Mouse (Mus musculus): ENCODE measurements around the gene Cd48. TPM values are rescaled to one million over a fixed set of nuclear protein-coding genes. Genes with fewer than 3 reads are reported as not detected.
"Not testable (repeated sequence)": the region's sequence is repeated elsewhere in the genome, so short reads cannot be mapped to it uniquely, and the experiment has no call there.

Cd48 gene
- polyA plus RNA-seq, 1 experiment from 2014 or later: 1.7 TPM

- ATAC-seq (ENCODE audit: insufficient number of reproducible peaks, insufficient read depth, low FRiP score, low read depth): no peak
- no peak overlapping the region for H3K27ac ChIP-seq (replicated peaks in 1 of 2; ENCODE audit: control insufficient read depth in 1 of 2, insufficient read depth in 1 of 2, low read depth in 2 of 2, low read length in 2 of 2)
- no peaks in the 10 kb centered on the region for H3K27me3 ChIP-seq (ENCODE audit: control insufficient read depth, insufficient read depth, low read length)
- no peaks in the 10 kb centered on the region for H3K36me3 ChIP-seq (ENCODE audit: control insufficient read depth, insufficient read depth, low read length)
- 19% methylated on average over 6 of the region's 6 CpGs for WGBS
- no peak overlapping the region for H3K4me3 ChIP-seq (ENCODE audit: control insufficient read depth in 1 of 2, insufficient read depth in 1 of 2, low read depth in 1 of 2, low read length in 2 of 2)
- H3K9me3 ChIP-seq (ENCODE audit: control insufficient read depth, low read length): no peaks in the 10 kb centered on the region
- no peak overlapping the region for H3K9ac ChIP-seq (ENCODE audit: low read length)
- H3K4me1 ChIP-seq (ENCODE audit: control insufficient read depth in 2 of 2, insufficient read depth in 2 of 2, low read length in 2 of 2): no peaks in the 10 kb centered on the region
- H3K4me2 ChIP-seq (ENCODE audit: low read length): no peak overlapping the region
These were observed 17.2 kb downstream of the Cd48 start for GRCm38 (mm10) chr1:171698983-171699382.

GRCm38 (mm10) chr1:171713736-171714135, 31.9 kb downstream of the Cd48 start:
- H3K27me3 ChIP-seq (ENCODE audit: control insufficient read depth, insufficient read depth, low read length); H3K4me1 ChIP-seq (ENCODE audit: control insufficient read depth in 2 of 2, insufficient read depth in 2 of 2, low read length in 2 of 2); H3K4me2 ChIP-seq (ENCODE audit: low read length); H3K9ac ChIP-seq (ENCODE audit: low read length); H3K36me3 ChIP-seq (ENCODE audit: control insufficient read depth, insufficient read depth, low read length); H3K9me3 ChIP-seq (ENCODE audit: control insufficient read depth, low read length); H3K27ac ChIP-seq (replicated peaks in 1 of 2; ENCODE audit: control insufficient read depth in 1 of 2, insufficient read depth in 1 of 2, low read depth in 2 of 2, low read length in 2 of 2); H3K4me3 ChIP-seq (ENCODE audit: control insufficient read depth in 1 of 2, insufficient read depth in 1 of 2, low read depth in 1 of 2, low read length in 2 of 2); ATAC-seq (ENCODE audit: insufficient number of reproducible peaks, insufficient read depth, low FRiP score, low read depth): not testable (repeated sequence)
- WGBS: 85% methylated on average over 1 of the region's 1 CpGs

DNA sequence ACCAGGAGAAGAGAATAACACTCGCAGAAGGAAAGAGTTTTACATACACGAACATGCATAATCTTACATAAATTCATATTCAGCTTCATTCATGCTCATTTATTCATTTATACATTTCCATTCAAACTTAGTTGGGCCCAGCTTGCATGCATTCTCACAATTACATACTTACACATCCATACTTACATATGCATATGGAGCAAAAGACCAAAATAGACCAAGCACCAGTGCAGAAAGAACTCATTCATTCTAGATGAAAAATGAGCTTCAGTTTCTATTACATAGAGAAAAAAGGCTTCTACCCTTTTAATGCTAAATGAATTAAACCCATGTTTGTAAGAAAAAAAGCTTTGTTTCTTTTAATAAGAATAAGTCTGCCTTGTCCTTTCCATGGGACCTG, 33.6 kb downstream of the Cd48 start:
- Histone ChIP-seq H3K4me3 (ENCODE audit: control insufficient read depth in 1 of 2, insufficient read depth in 1 of 2, low read depth in 1 of 2, low read length in 2 of 2) (no peak overlapping the region), H3K9me3 (ENCODE audit: control insufficient read depth, low read length) (no peaks in the 10 kb centered on the region), H3K27me3 (ENCODE audit: control insufficient read depth, insufficient read depth, low read length) (no peaks in the 10 kb centered on the region), H3K4me1 (ENCODE audit: control insufficient read depth in 2 of 2, insufficient read depth in 2 of 2, low read length in 2 of 2) (no peaks in the 10 kb centered on the region), H3K4me2 (ENCODE audit: low read length) (no peak overlapping the region), H3K27ac (replicated peaks in 1 of 2; ENCODE audit: control insufficient read depth in 1 of 2, insufficient read depth in 1 of 2, low read depth in 2 of 2, low read length in 2 of 2) (no peak overlapping the region), H3K36me3 (ENCODE audit: control insufficient read depth, insufficient read depth, low read length) (no peaks in the 10 kb centered on the region), H3K9ac (ENCODE audit: low read length) (no peak overlapping the region)
- WGBS: 76% methylated on average over 2 of the region's 2 CpGs
- ATAC-seq (ENCODE audit: insufficient number of reproducible peaks, insufficient read depth, low FRiP score, low read depth): no peak

- Histone ChIP-seq H3K4me2 (ENCODE audit: low read length) (no peak overlapping the region), H3K27me3 (ENCODE audit: control insufficient read depth, insufficient read depth, low read length) (no peaks in the 10 kb centered on the region), H3K36me3 (ENCODE audit: control insufficient read depth, insufficient read depth, low read length) (no peaks in the 10 kb centered on the region), H3K4me3 (ENCODE audit: control insufficient read depth in 1 of 2, insufficient read depth in 1 of 2, low read depth in 1 of 2, low read length in 2 of 2) (no peak overlapping the region), H3K4me1 (ENCODE audit: control insufficient read depth in 2 of 2, insufficient read depth in 2 of 2, low read length in 2 of 2) (no peaks in the 10 kb centered on the region), H3K27ac (replicated peaks in 1 of 2; ENCODE audit: control insufficient read depth in 1 of 2, insufficient read depth in 1 of 2, low read depth in 2 of 2, low read length in 2 of 2) (no peak overlapping the region), H3K9ac (ENCODE audit: low read length) (no peak overlapping the region), H3K9me3 (ENCODE audit: control insufficient read depth, low read length) (no peaks in the 10 kb centered on the region)
- 80% methylated on average over 1 of the region's 1 CpGs for whole genome bisulfite sequencing
- ATAC-seq (ENCODE audit: insufficient number of reproducible peaks, insufficient read depth, low FRiP score, low read depth): no peak
These were observed 34.4 kb downstream of the Cd48 start for GRCm38 (mm10) chr1:171716232-171716631.

- Histone ChIP-seq H3K9ac (ENCODE audit: low read length) (no peak overlapping the region), H3K27me3 (ENCODE audit: control insufficient read depth, insufficient read depth, low read length) (no peaks in the 10 kb centered on the region), H3K36me3 (ENCODE audit: control insufficient read depth, insufficient read depth, low read length) (no peaks in the 10 kb centered on the region), H3K9me3 (ENCODE audit: control insufficient read depth, low read length) (no peaks in the 10 kb centered on the region), H3K27ac (replicated peaks in 1 of 2; ENCODE audit: control insufficient read depth in 1 of 2, insufficient read depth in 1 of 2, low read depth in 2 of 2, low read length in 2 of 2) (no peak overlapping the region), H3K4me1 (ENCODE audit: control insufficient read depth in 2 of 2, insufficient read depth in 2 of 2, low read length in 2 of 2) (no peaks in the 10 kb centered on the region), H3K4me3 (ENCODE audit: control insufficient read depth in 1 of 2, insufficient read depth in 1 of 2, low read depth in 1 of 2, low read length in 2 of 2) (no peak overlapping the region), H3K4me2 (ENCODE audit: low read length) (no peak overlapping the region)
- ATAC-seq (ENCODE audit: insufficient number of reproducible peaks, insufficient read depth, low FRiP score, low read depth): no peak
These were observed 49.4 kb downstream of the Cd48 start for GRCm38 (mm10) chr1:171731195-171731594.

DNA sequence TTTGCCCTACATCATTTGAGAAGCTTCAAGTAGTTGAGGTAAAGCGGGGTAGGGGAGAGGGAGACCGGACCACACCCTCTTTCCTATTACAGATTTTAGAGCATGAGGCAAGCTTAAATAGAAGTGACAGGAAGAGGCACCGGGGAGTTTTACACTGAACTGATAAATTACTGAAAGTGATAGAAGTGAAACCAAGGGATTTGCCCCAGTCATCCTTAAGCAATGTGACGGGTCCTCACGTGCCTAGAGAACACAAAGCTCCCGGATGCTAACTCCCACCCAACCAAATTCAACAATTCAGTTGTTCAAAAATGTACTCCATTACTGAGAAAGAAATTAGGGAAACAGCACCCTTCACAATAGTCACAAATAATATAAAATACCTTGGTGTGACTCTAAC, 53.1 kb downstream of the Cd48 start:
- no peak for ATAC-seq (ENCODE audit: insufficient number of reproducible peaks, insufficient read depth, low FRiP score, low read depth)
- no peak overlapping the region for H3K4me3 ChIP-seq (ENCODE audit: control insufficient read depth in 1 of 2, insufficient read depth in 1 of 2, low read depth in 1 of 2, low read length in 2 of 2)
- no peaks in the 10 kb centered on the region for H3K4me1 ChIP-seq (ENCODE audit: control insufficient read depth in 2 of 2, insufficient read depth in 2 of 2, low read length in 2 of 2)
- H3K4me2 ChIP-seq (ENCODE audit: low read length): no peak overlapping the region
- no peak overlapping the region for H3K9ac ChIP-seq (ENCODE audit: low read length)
- no peaks in the 10 kb centered on the region for H3K36me3 ChIP-seq (ENCODE audit: control insufficient read depth, insufficient read depth, low read length)
- no peak overlapping the region for H3K27ac ChIP-seq (replicated peaks in 1 of 2; ENCODE audit: control insufficient read depth in 1 of 2, insufficient read depth in 1 of 2, low read depth in 2 of 2, low read length in 2 of 2)
- WGBS: 77% methylated on average over 6 of the region's 6 CpGs
- no peaks in the 10 kb centered on the region for H3K27me3 ChIP-seq (ENCODE audit: control insufficient read depth, insufficient read depth, low read length)
- H3K9me3 ChIP-seq (ENCODE audit: control insufficient read depth, low read length): no peaks in the 10 kb centered on the region

GRCm38 (mm10) chr1:171748127-171748969, 66.5 kb downstream of the Cd48 start:
- WGBS: 83% methylated on average over 3 of the region's 3 CpGs
- no peaks in the 10 kb centered on the region for H3K36me3 ChIP-seq (ENCODE audit: control insufficient read depth, insufficient read depth, low read length)
- no peak for ATAC-seq (ENCODE audit: insufficient number of reproducible peaks, insufficient read depth, low FRiP score, low read depth)
- no peak overlapping the region for H3K27ac ChIP-seq (replicated peaks in 1 of 2; ENCODE audit: control insufficient read depth in 1 of 2, insufficient read depth in 1 of 2, low read depth in 2 of 2, low read length in 2 of 2)
- H3K27me3 ChIP-seq (ENCODE audit: control insufficient read depth, insufficient read depth, low read length): no peaks in the 10 kb centered on the region
- H3K9me3 ChIP-seq (ENCODE audit: control insufficient read depth, low read length): no peaks in the 10 kb centered on the region
- no peak overlapping the region for H3K4me2 ChIP-seq (ENCODE audit: low read length)
- H3K9ac ChIP-seq (ENCODE audit: low read length): no peak overlapping the region
- H3K4me3 ChIP-seq (ENCODE audit: control insufficient read depth in 1 of 2, insufficient read depth in 1 of 2, low read depth in 1 of 2, low read length in 2 of 2): no peak overlapping the region
- no peaks in the 10 kb centered on the region for H3K4me1 ChIP-seq (ENCODE audit: control insufficient read depth in 2 of 2, insufficient read depth in 2 of 2, low read length in 2 of 2)

Measured in heart, embryonic 14.5 days (tissue).